Mouse (Mus musculus) kidney, embryonic 16.5 days (tissue): ENCODE data around the gene Dtx3. TPM values are rescaled to one million over a fixed set of nuclear protein-coding genes. Genes with fewer than 3 reads are reported as not detected.
A peak's percentile ranks its signal among the peaks of the same experiment; 100 is the strongest.

Experiments
- ATAC-seq: fragments of 200-750 bp; cut with Nextera tagmentation; 2 replicates; pipeline ENCODE4 v1.8.0; 2017; ENCODE audit warnings: moderate TSS enrichment; ENCODE audit not compliant: low FRiP score, low TSS enrichment
- H3K27ac ChIP-seq: fragments of 300-500 bp; sonication (generic); 2 replicates; pipeline ENCODE4 v1.5.1; 2014; ENCODE audit warnings: low read length
- H3K27me3 ChIP-seq: fragments of 300-500 bp; sonication (generic); 2 replicates; pipeline ENCODE4 v1.6.1; 2014; ENCODE audit warnings: low read length, control low read depth, mixed read lengths; ENCODE audit not compliant: insufficient read depth
- H3K36me3 ChIP-seq: fragments of 300-500 bp; sonication (generic); 2 replicates; pipeline ENCODE4 v1.6.1; 2014; ENCODE audit warnings: low read length, control low read depth, mixed read lengths; ENCODE audit not compliant: insufficient read depth
- H3K4me1 ChIP-seq: fragments of 300-500 bp; sonication (generic); 2 replicates; pipeline ENCODE4 v1.6.1; 2014; ENCODE audit warnings: low read length, control low read depth, mixed read lengths; ENCODE audit not compliant: insufficient read depth
- H3K4me2 ChIP-seq: fragments of 300-500 bp; sonication (generic); replicated peaks from 2 replicates; pipeline ENCODE4 v1.6.1; 2014; ENCODE audit warnings: low read depth, low read length
- H3K4me3 ChIP-seq: fragments of 300-500 bp; sonication (generic); 2 replicates; pipeline ENCODE4 v1.5.1; 2014; ENCODE audit warnings: mild to moderate bottlenecking, low read length
- H3K9ac ChIP-seq: fragments of 300-500 bp; sonication (generic); replicated peaks from 2 replicates; pipeline ENCODE4 v1.6.1; 2014; ENCODE audit warnings: low read length
- H3K9me3 ChIP-seq: fragments of 300-500 bp; sonication (generic); 2 replicates; pipeline ENCODE4 v1.6.1; 2016; ENCODE audit warnings: low read length, control low read depth
- WGBS: fragments of 180-500 bp; shearing (Covaris S2); extraction: QIAGEN DNeasy Blood & Tissue Kit; methylation state at CpG from one replicate; pipeline ENCODE4 v1.1.7; 2014; 5-methylcytosine and 5-hydroxymethylcytosine counted together
- polyA plus RNA-seq: library from polyadenylated mRNA; unstranded; fragments of >200 nt; fragmentation: Nextera tagmentation; extraction: Ambion mirVana; gene quantifications from 2 replicates; pipeline ENCODE4 v1.2.1, GENCODE M21; 2015

The Dtx3 gene
- polyA plus RNA-seq, 1 experiment from 2014 or later = 115 TPM

- Histone ChIP-seq H3K36me3 (peaks cover 18% of the 10 kb centered on the region), H3K4me1 (peaks cover 42% of the 10 kb centered on the region), H3K27ac (peak overlapping the region; percentile 93), H3K4me3 (peak overlapping the region; percentile 69), H3K9me3 (no peaks in the 10 kb centered on the region), H3K27me3 (no peaks in the 10 kb centered on the region), H3K9ac (peak overlapping the region; percentile 80), H3K4me2 (peak overlapping the region; percentile 96)
- ATAC-seq = peak; percentile 7
- 0% methylated on average over 25 of the region's 26 CpGs for WGBS
Measured at GRCm38 (mm10) chr10:127189116-127189650, 6.3 kb downstream of the Dtx3 start.

- peaks cover 40% of the 10 kb centered on the region for H3K4me1 ChIP-seq
- H3K9me3 ChIP-seq = no peaks in the 10 kb centered on the region
- H3K36me3 ChIP-seq = peaks cover 18% of the 10 kb centered on the region
- no peaks in the 10 kb centered on the region for H3K27me3 ChIP-seq
- H3K4me2 ChIP-seq = peak overlapping the region; percentile 96
- ATAC-seq = peak; percentile 85
- H3K27ac ChIP-seq = peak overlapping the region; percentile 93
- peak overlapping the region; percentile 80 for H3K9ac ChIP-seq
- under 1% methylated on average over 37 of the region's 46 CpGs for WGBS
- H3K4me3 ChIP-seq = peak overlapping the region; percentile 69
Measured at GRCm38 (mm10) chr10:127188465-127189115, 6.9 kb downstream of the Dtx3 start.

GRCm38 (mm10) chr10:127188079-127188453 lies 7.5 kb downstream of the Dtx3 start:
- H3K4me3 ChIP-seq = peak overlapping the region; percentile 69
- 3% methylated on average over 16 of the region's 21 CpGs for WGBS
- H3K4me2 ChIP-seq = peak overlapping the region; percentile 96
- peak overlapping the region; percentile 93 for H3K27ac ChIP-seq
- H3K27me3 ChIP-seq = peaks cover 2% of the 10 kb centered on the region; the same call in 1 of the 2 replicates
- ATAC-seq = no peak
- peak overlapping the region; percentile 80 for H3K9ac ChIP-seq
- H3K9me3 ChIP-seq = no peaks in the 10 kb centered on the region
- peaks cover 40% of the 10 kb centered on the region for H3K4me1 ChIP-seq
- peaks cover 19% of the 10 kb centered on the region for H3K36me3 ChIP-seq

- WGBS = 31% methylated on average over 10 of the region's 10 CpGs
- Histone ChIP-seq H3K36me3 (peaks cover 19% of the 10 kb centered on the region), H3K4me1 (peaks cover 40% of the 10 kb centered on the region), H3K4me2 (peak overlapping the region; percentile 96), H3K9ac (peak overlapping the region; percentile 80), H3K4me3 (peak overlapping the region; percentile 69), H3K27ac (peak overlapping the region; percentile 93; the same call in 1 of the 2 replicates), H3K27me3 (peaks cover 4% of the 10 kb centered on the region; the same call in 1 of the 2 replicates), H3K9me3 (no peaks in the 10 kb centered on the region)
- ATAC-seq = no peak
Measured at GRCm38 (mm10) chr10:127187371-127188078, 8.0 kb downstream of the Dtx3 start.

GRCm38 (mm10) chr10:127186451-127186850 lies 9.1 kb downstream of the Dtx3 start:
- Histone ChIP-seq H3K27ac (no peak overlapping the region), H3K27me3 (peaks cover 5% of the 10 kb centered on the region), H3K4me2 (no peak overlapping the region), H3K9me3 (no peaks in the 10 kb centered on the region), H3K4me1 (peaks cover 40% of the 10 kb centered on the region), H3K4me3 (no peak overlapping the region), H3K36me3 (peaks cover 14% of the 10 kb centered on the region), H3K9ac (no peak overlapping the region)
- ATAC-seq = no peak
- 77% methylated on average over 1 of the region's 1 CpGs for WGBS

- Histone ChIP-seq H3K36me3 (peaks cover 8% of the 10 kb centered on the region), H3K27ac (no peak overlapping the region), H3K9ac (no peak overlapping the region), H3K4me2 (no peak overlapping the region), H3K9me3 (no peaks in the 10 kb centered on the region), H3K4me1 (peaks cover 32% of the 10 kb centered on the region), H3K27me3 (peaks cover 14% of the 10 kb centered on the region), H3K4me3 (no peak overlapping the region)
- ATAC-seq = no peak
- WGBS = 86% methylated on average over 15 of the region's 15 CpGs
Measured at GRCm38 (mm10) chr10:127185506-127185905, 10.0 kb downstream of the Dtx3 start.

GRCm38 (mm10) chr10:127185101-127185500 lies 10.4 kb downstream of the Dtx3 start:
- Histone ChIP-seq H3K4me3 (no peak overlapping the region), H3K27ac (no peak overlapping the region), H3K4me2 (no peak overlapping the region), H3K9ac (no peak overlapping the region), H3K27me3 (peaks cover 17% of the 10 kb centered on the region), H3K36me3 (peaks cover 8% of the 10 kb centered on the region), H3K9me3 (no peaks in the 10 kb centered on the region), H3K4me1 (peaks cover 32% of the 10 kb centered on the region)
- ATAC-seq = no peak
- 73% methylated on average over 9 of the region's 9 CpGs for WGBS

- no peak for ATAC-seq
- WGBS = 19% methylated on average over 20 of the region's 20 CpGs
Measured at GRCm38 (mm10) chr10:127183759-127184158, 11.8 kb downstream of the Dtx3 start.

GRCm38 (mm10) chr10:127182624-127183023 lies 12.9 kb downstream of the Dtx3 start:
- H3K9me3 ChIP-seq = no peaks in the 10 kb centered on the region
- H3K4me2 ChIP-seq = no peak overlapping the region
- ATAC-seq = no peak
- H3K9ac ChIP-seq = no peak overlapping the region
- no peak overlapping the region for H3K27ac ChIP-seq
- 82% methylated on average over 4 of the region's 4 CpGs for WGBS
- H3K4me3 ChIP-seq = no peak overlapping the region
- H3K36me3 ChIP-seq = peaks cover 8% of the 10 kb centered on the region
- H3K4me1 ChIP-seq = peaks cover 33% of the 10 kb centered on the region
- H3K27me3 ChIP-seq = peaks cover 41% of the 10 kb centered on the region

More at GRCm38 (mm10) chr10:127183759-127184158, 11.8 kb downstream of the Dtx3 start:
- Histone ChIP-seq H3K4me1 (peaks cover 31% of the 10 kb centered on the region), H3K27me3 (peaks cover 31% of the 10 kb centered on the region), H3K4me2 (peak overlapping the region; percentile 3), H3K4me3 (no peak overlapping the region; the same call in 1 of the 2 replicates), H3K36me3 (peaks cover 8% of the 10 kb centered on the region), H3K9me3 (no peaks in the 10 kb centered on the region), H3K9ac (no peak overlapping the region), H3K27ac (no peak overlapping the region)
